Mouse (Mus musculus): ENCODE data around the gene Nlgn1. TPM values are rescaled to one million over a fixed set of nuclear protein-coding genes. Genes with fewer than 3 reads are reported as not detected.

The Nlgn1 gene
- polyA plus RNA-seq, 1 experiment from 2014 or later: 0.48 TPM

GRCm38 (mm10) chr3:26173613-26174012 lies 158.6 kb downstream of the Nlgn1 start:
- 87% methylated on average over 3 of the region's 3 CpGs for WGBS
- Histone ChIP-seq H3K4me2 (ENCODE audit: low read depth, severe bottlenecking) (no peak overlapping the region), H3K9ac (ENCODE audit: low read length) (no peak overlapping the region), H3K9me3 (ENCODE audit: control insufficient read depth, low read length) (no peaks in the 10 kb centered on the region), H3K4me1 (ENCODE audit: control insufficient read depth, insufficient read depth, low read length) (no peaks in the 10 kb centered on the region), H3K36me3 (ENCODE audit: control insufficient read depth, insufficient read depth, low read length) (no peaks in the 10 kb centered on the region), H3K27me3 (ENCODE audit: control insufficient read depth, insufficient read depth, low read length) (no peaks in the 10 kb centered on the region), H3K4me3 (ENCODE audit: low read depth, low read length) (no peak overlapping the region), H3K27ac (replicated peaks; ENCODE audit: low read depth, low read length) (no peak overlapping the region)
- ATAC-seq (ENCODE audit: insufficient number of reproducible peaks, low FRiP score, low TSS enrichment, low read depth) (no peak), DNase-seq (ENCODE audit: low spot score) (no peak)

- Histone ChIP-seq H3K27ac (replicated peaks; ENCODE audit: low read depth, low read length) (no peak overlapping the region), H3K4me1 (ENCODE audit: control insufficient read depth, insufficient read depth, low read length) (no peaks in the 10 kb centered on the region), H3K4me3 (ENCODE audit: low read depth, low read length) (no peak overlapping the region), H3K4me2 (ENCODE audit: low read depth, severe bottlenecking) (no peak overlapping the region), H3K9ac (ENCODE audit: low read length) (no peak overlapping the region), H3K36me3 (ENCODE audit: control insufficient read depth, insufficient read depth, low read length) (no peaks in the 10 kb centered on the region), H3K27me3 (ENCODE audit: control insufficient read depth, insufficient read depth, low read length) (no peaks in the 10 kb centered on the region), H3K9me3 (ENCODE audit: control insufficient read depth, low read length) (no peaks in the 10 kb centered on the region)
- ATAC-seq (ENCODE audit: insufficient number of reproducible peaks, low FRiP score, low TSS enrichment, low read depth): no peak
- DNase-seq (ENCODE audit: low spot score): no peak
- WGBS: 82% methylated on average over 8 of the region's 8 CpGs
These were observed 165.5 kb downstream of the Nlgn1 start for GRCm38 (mm10) chr3:26166711-26167110.

- DNase-seq (ENCODE audit: low spot score) (peak; percentile 81), ATAC-seq (ENCODE audit: insufficient number of reproducible peaks, low FRiP score, low TSS enrichment, low read depth) (no peak)
- no peak overlapping the region for H3K9ac ChIP-seq (ENCODE audit: low read length)
- peak overlapping the region; percentile 34 for H3K4me3 ChIP-seq (ENCODE audit: low read depth, low read length)
- no peaks in the 10 kb centered on the region for H3K36me3 ChIP-seq (ENCODE audit: control insufficient read depth, insufficient read depth, low read length)
- H3K4me2 ChIP-seq (ENCODE audit: low read depth, severe bottlenecking): peak overlapping the region; percentile 74
- H3K4me1 ChIP-seq (ENCODE audit: control insufficient read depth, insufficient read depth, low read length): no peaks in the 10 kb centered on the region
- H3K9me3 ChIP-seq (ENCODE audit: control insufficient read depth, low read length): no peaks in the 10 kb centered on the region
- H3K27ac ChIP-seq (replicated peaks; ENCODE audit: low read depth, low read length): no peak overlapping the region
- H3K27me3 ChIP-seq (ENCODE audit: control insufficient read depth, insufficient read depth, low read length): peaks cover 9% of the 10 kb centered on the region
- under 1% methylated on average over 9 of the region's 9 CpGs for WGBS
These were observed 178.5 kb downstream of the Nlgn1 start for GRCm38 (mm10) chr3:26153782-26154181.

- Histone ChIP-seq H3K27ac (replicated peaks; ENCODE audit: low read depth, low read length) (no peak overlapping the region), H3K4me1 (ENCODE audit: control insufficient read depth, insufficient read depth, low read length) (no peaks in the 10 kb centered on the region), H3K9ac (ENCODE audit: low read length) (peak overlapping the region; percentile 27; the same call in 1 of the 2 replicates), H3K9me3 (ENCODE audit: control insufficient read depth, low read length) (no peaks in the 10 kb centered on the region), H3K27me3 (ENCODE audit: control insufficient read depth, insufficient read depth, low read length) (peaks cover 9% of the 10 kb centered on the region), H3K36me3 (ENCODE audit: control insufficient read depth, insufficient read depth, low read length) (no peaks in the 10 kb centered on the region), H3K4me3 (ENCODE audit: low read depth, low read length) (peak overlapping the region; percentile 34), H3K4me2 (ENCODE audit: low read depth, severe bottlenecking) (peak overlapping the region; percentile 74)
- ATAC-seq (ENCODE audit: insufficient number of reproducible peaks, low FRiP score, low TSS enrichment, low read depth): no peak
- WGBS: under 1% methylated on average over 31 of the region's 31 CpGs
- peak; percentile 33 for DNase-seq (ENCODE audit: low spot score)
These were observed 179.1 kb downstream of the Nlgn1 start for GRCm38 (mm10) chr3:26153036-26153741.

- peak overlapping the region; percentile 74 for H3K4me2 ChIP-seq (ENCODE audit: low read depth, severe bottlenecking)
- H3K4me3 ChIP-seq (ENCODE audit: low read depth, low read length): peak overlapping the region; percentile 34
- 6% methylated on average over 10 of the region's 10 CpGs for whole genome bisulfite sequencing
- peaks cover 9% of the 10 kb centered on the region for H3K27me3 ChIP-seq (ENCODE audit: control insufficient read depth, insufficient read depth, low read length)
- H3K36me3 ChIP-seq (ENCODE audit: control insufficient read depth, insufficient read depth, low read length): no peaks in the 10 kb centered on the region
- ATAC-seq (ENCODE audit: insufficient number of reproducible peaks, low FRiP score, low TSS enrichment, low read depth): no peak
- no peaks in the 10 kb centered on the region for H3K9me3 ChIP-seq (ENCODE audit: control insufficient read depth, low read length)
- H3K27ac ChIP-seq (replicated peaks; ENCODE audit: low read depth, low read length): no peak overlapping the region
- H3K4me1 ChIP-seq (ENCODE audit: control insufficient read depth, insufficient read depth, low read length): no peaks in the 10 kb centered on the region
- DNase-seq (ENCODE audit: low spot score): peak; percentile 61
- H3K9ac ChIP-seq (ENCODE audit: low read length): peak overlapping the region; percentile 27; the same call in 1 of the 2 replicates
These were observed 179.7 kb downstream of the Nlgn1 start for GRCm38 (mm10) chr3:26152510-26153035.

GRCm38 (mm10) chr3:26151351-26152020 lies 180.8 kb downstream of the Nlgn1 start:
- Histone ChIP-seq H3K9ac (ENCODE audit: low read length) (no peak overlapping the region), H3K9me3 (ENCODE audit: control insufficient read depth, low read length) (no peaks in the 10 kb centered on the region), H3K4me1 (ENCODE audit: control insufficient read depth, insufficient read depth, low read length) (no peaks in the 10 kb centered on the region), H3K4me2 (ENCODE audit: low read depth, severe bottlenecking) (no peak overlapping the region), H3K36me3 (ENCODE audit: control insufficient read depth, insufficient read depth, low read length) (no peaks in the 10 kb centered on the region), H3K27ac (replicated peaks; ENCODE audit: low read depth, low read length) (no peak overlapping the region), H3K4me3 (ENCODE audit: low read depth, low read length) (no peak overlapping the region), H3K27me3 (ENCODE audit: control insufficient read depth, insufficient read depth, low read length) (peaks cover 9% of the 10 kb centered on the region)
- ATAC-seq (ENCODE audit: insufficient number of reproducible peaks, low FRiP score, low TSS enrichment, low read depth) (no peak), DNase-seq (ENCODE audit: low spot score) (no peak)
- 42% methylated on average over 6 of the region's 6 CpGs for WGBS

GRCm38 (mm10) chr3:26146174-26146573 lies 186.1 kb downstream of the Nlgn1 start:
- H3K9ac ChIP-seq (ENCODE audit: low read length): no peak overlapping the region
- H3K27ac ChIP-seq (replicated peaks; ENCODE audit: low read depth, low read length): no peak overlapping the region
- no peak overlapping the region for H3K4me3 ChIP-seq (ENCODE audit: low read depth, low read length)
- no peak for DNase-seq (ENCODE audit: low spot score)
- no peaks in the 10 kb centered on the region for H3K36me3 ChIP-seq (ENCODE audit: control insufficient read depth, insufficient read depth, low read length)
- 78% methylated on average over 3 of the region's 3 CpGs for WGBS
- no peaks in the 10 kb centered on the region for H3K4me1 ChIP-seq (ENCODE audit: control insufficient read depth, insufficient read depth, low read length)
- ATAC-seq (ENCODE audit: insufficient number of reproducible peaks, low FRiP score, low TSS enrichment, low read depth): no peak
- no peaks in the 10 kb centered on the region for H3K27me3 ChIP-seq (ENCODE audit: control insufficient read depth, insufficient read depth, low read length)
- H3K9me3 ChIP-seq (ENCODE audit: control insufficient read depth, low read length): no peaks in the 10 kb centered on the region
- no peak overlapping the region for H3K4me2 ChIP-seq (ENCODE audit: low read depth, severe bottlenecking)

- ATAC-seq (ENCODE audit: insufficient number of reproducible peaks, low FRiP score, low TSS enrichment, low read depth): no peak
- Histone ChIP-seq H3K36me3 (ENCODE audit: control insufficient read depth, insufficient read depth, low read length) (no peaks in the 10 kb centered on the region), H3K4me3 (ENCODE audit: low read depth, low read length) (no peak overlapping the region), H3K27ac (replicated peaks; ENCODE audit: low read depth, low read length) (no peak overlapping the region), H3K9me3 (ENCODE audit: control insufficient read depth, low read length) (no peaks in the 10 kb centered on the region), H3K9ac (ENCODE audit: low read length) (no peak overlapping the region), H3K4me1 (ENCODE audit: control insufficient read depth, insufficient read depth, low read length) (no peaks in the 10 kb centered on the region), H3K27me3 (ENCODE audit: control insufficient read depth, insufficient read depth, low read length) (no peaks in the 10 kb centered on the region), H3K4me2 (ENCODE audit: low read depth, severe bottlenecking) (no peak overlapping the region)
- 88% methylated on average over 5 of the region's 5 CpGs for WGBS
- no peak for DNase-seq (ENCODE audit: low spot score)
These were observed 186.8 kb downstream of the Nlgn1 start for GRCm38 (mm10) chr3:26145441-26145840.

Data from limb, embryonic 11.5 days (tissue).